Mouse (Mus musculus): Measurements from ENCODE around the gene Tshz3.

Gene Tshz3

DNA sequence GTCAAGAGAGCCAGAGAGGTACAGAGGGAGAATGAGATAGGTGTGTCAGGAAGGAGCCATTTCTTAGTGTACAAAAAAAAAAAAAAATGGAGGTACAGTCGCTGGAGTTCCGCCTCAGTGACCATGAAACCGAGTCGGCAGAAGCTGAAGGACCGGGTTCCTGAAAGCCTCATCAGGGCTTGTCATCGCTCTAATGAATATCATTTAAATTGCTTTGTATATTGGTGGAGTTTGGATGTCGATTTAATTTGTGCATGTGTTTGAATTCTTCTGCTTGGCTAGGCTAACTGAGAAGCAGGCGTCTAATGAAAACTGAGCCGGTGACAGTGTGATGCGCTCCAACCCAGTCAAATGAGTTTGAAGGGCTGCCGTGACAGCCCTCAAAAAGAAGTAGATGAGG, 80.5 kb downstream of the Tshz3 start:
- DNase-seq (ENCODE audit: low spot score in 2 of 2), result no peak

DNA sequence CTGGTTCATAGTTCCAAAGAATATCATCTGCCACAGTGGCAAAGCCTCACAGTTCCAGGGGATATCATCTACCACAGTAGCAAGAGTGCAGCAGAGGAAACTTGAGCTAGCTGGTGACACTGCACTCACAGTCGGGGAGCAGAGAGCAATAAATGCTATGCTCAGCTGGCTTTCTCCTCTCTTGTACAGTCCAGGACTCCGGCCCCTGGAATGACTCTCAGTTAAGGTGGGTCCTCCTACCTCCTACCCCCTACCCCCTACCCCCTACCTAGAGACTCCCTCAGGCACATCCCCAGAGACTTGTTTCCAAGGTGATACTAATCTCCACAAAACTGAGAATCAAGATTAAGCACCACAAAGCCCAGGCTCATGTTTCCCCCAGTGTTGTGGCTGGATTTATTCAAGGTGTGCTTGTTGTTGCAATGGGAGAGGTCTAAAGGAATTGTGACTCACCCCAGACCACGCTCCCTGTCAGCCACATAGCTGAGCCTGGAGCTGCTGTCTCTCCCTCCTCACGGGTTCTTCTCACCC, 86.4 kb downstream of the Tshz3 start:
- no peak for DNase-seq (ENCODE audit: low spot score in 2 of 2)

DNA sequence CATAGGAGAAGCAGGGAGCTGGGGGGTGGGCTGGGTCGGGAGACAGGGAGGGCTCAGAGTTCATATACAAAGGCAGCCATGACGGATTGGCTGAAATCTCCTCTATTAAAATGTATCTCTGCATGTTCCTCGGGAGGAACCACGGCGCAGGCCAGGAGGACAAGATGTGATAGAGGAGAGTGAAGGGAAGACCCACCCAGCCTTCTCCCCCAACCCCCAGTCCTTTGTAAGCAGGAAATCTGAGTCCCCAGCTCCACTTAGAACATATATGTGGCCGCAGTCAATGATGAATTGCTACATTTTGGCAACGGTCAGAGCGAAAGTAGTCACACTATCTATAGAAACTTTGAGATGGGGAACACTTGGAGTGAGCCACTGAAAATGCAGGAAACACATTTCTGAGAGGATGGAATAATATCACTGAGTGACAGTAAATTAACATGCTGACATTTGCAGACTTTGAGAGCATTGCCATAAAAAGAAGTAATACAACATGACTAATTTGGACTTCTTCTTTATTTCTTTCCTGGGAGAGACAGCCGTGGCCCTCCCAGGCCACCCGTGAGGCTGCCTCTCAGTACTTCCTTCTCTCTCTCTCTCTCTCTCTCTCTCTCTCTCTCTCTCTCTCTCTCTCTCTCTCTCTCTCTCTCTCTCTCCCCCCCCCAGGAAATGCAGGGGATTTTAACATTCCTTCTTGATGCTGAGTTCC, 88.9 kb downstream of the Tshz3 start:
- no peak for DNase-seq (ENCODE audit: low spot score in 2 of 2)

DNA sequence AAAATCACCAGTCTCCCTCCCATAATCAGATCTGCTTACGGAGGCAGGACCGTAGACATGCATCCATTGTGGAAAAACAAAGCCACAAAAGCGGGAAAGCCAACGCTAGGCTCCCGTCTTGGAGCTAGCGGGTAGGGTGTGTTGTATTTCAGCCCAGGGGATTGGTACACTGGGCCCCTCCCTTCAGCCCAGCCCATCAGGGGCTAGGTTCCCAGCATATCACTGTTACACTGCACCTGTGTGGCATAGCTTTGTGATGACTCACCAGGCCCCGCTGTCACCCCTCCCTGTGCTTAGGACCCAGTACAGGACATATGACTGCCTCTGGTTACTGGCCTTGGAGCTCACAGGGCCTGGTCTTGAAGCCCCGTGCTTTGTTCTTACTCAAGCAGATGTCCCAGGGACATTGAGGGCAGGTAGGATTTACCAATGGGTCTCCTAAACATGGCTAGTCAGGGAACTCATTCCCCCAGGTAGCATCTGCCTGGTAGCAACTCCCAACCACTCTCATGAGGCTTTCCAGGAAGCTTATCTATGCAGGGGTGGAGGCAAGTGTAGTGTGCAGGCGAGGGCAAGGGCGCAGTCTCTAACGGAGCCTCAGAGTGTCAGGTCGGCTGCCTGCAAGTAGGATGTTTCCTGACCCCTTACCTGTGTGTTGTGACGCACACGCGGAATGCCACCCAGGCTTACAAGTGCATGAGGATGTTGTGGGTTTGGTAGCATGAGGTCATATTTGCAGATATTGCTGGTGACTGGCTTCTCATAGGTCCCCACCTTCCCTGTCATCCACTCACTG, 98.7 kb downstream of the Tshz3 start:
- DNase-seq (ENCODE audit: low spot score in 2 of 2), result no peak

Data from cerebellum, postnatal 4 days (tissue).